ENCODE assay signal across 8 mouse cellular contexts in the genomic region with DNA sequence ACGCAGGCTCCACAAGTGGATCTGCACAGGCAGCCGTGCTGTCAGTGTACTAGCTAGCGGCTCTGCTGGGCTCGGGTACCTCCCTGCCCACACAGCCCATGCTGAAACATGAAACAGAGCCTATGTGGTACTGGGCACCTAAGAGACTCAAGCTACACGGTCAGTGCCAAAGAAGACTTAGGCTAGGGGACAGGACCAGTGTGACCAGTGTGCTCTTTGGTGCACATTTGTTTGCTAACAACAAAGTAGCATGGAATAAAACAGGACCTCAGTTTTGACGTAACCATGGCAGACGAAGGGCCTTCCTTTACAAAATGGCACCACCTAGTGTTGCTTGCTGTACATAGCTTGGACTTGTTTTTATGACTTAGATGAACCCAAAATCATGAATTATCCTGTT. TPM values are rescaled to one million over a fixed set of nuclear protein-coding genes. Genes with fewer than 3 reads are reported as not detected.
DNase-seq lines count a peak whose midpoint lies in the region; ATAC-seq lines count a peak whose summit lies in the region.

No protein-coding gene starts in this region.

- no peaks in the 10 kb centered on the region for H3K27me3 ChIP-seq in heart, embryonic 14.5 days (ENCODE audit: control insufficient read depth, insufficient read depth, low read length)

- H3K36me3 ChIP-seq in heart, embryonic 14.5 days (ENCODE audit: control insufficient read depth, insufficient read depth, low read length), result no peaks in the 10 kb centered on the region

- ATAC-seq in heart, embryonic 14.5 days (ENCODE audit: insufficient number of reproducible peaks, insufficient read depth, low FRiP score, low read depth), result no peak
- peak; percentile 84 for ATAC-seq in megakaryocyte progenitor cell, adult 5-6 weeks (replicated peaks; ENCODE audit: poor library complexity)

- no peak overlapping the region for H3K4me3 ChIP-seq in heart, embryonic 14.5 days (ENCODE audit: control insufficient read depth in 1 of 2, insufficient read depth in 1 of 2, low read depth in 1 of 2, low read length in 2 of 2)

- WGBS in heart, embryonic 14.5 days, result 29% methylated on average over 7 of the region's 7 CpGs

- H3K9ac ChIP-seq in heart, embryonic 14.5 days (ENCODE audit: low read length), result no peak overlapping the region

- peak; percentile 56 for DNase-seq in adrenal gland, postnatal 10 days
- no peak for DNase-seq in adrenal gland, adult 8-10 months
- peak; percentile 39 for DNase-seq in CD4-positive helper T cell, adult 2 months (ENCODE audit: low read depth, low spot score)
- DNase-seq in cerebellum, postnatal 25 days, result peak; percentile 34 to 59
- peak; percentile 40 to 66 for DNase-seq in kidney, postnatal 4 days
- peak; percentile 18 for DNase-seq in thymus, postnatal 25 days

- H3K4me1 ChIP-seq in heart, embryonic 14.5 days (ENCODE audit: control insufficient read depth in 2 of 2, insufficient read depth in 2 of 2, low read length in 2 of 2), result peaks cover 4 to 6% of the 10 kb centered on the region in 2 experiments; a peak in 2 of 4 replicates

- H3K9me3 ChIP-seq in heart, embryonic 14.5 days (ENCODE audit: control insufficient read depth, low read length), result no peaks in the 10 kb centered on the region

- peak overlapping the region; percentile 32; the same call in 1 of the 2 replicates for H3K4me2 ChIP-seq in heart, embryonic 14.5 days (ENCODE audit: low read length)

- no peak overlapping the region for H3K27ac ChIP-seq in heart, embryonic 14.5 days (replicated peaks in 1 of 2; ENCODE audit: control insufficient read depth in 1 of 2, insufficient read depth in 1 of 2, low read depth in 2 of 2, low read length in 2 of 2)

RNA-seq across cellular contexts. Expression of a gene that starts 6.4 kb away (rescaled TPM):
- 1 to 10 TPM; 2.6 to 3.5 TPM for total RNA-seq in adrenal gland, postnatal 10 days (2021)
- total RNA-seq in adrenal gland, adult 8-10 months (2022), result 1 to 10 TPM; 2.1 to 3.3 (median 2.4) TPM
- polyA plus RNA-seq in heart, embryonic 14.5 days (2014; fragmentation: Nextera tagmentation; extraction: Ambion mirVana), result 2.1 and 2.6 TPM in 2 replicates
- total RNA-seq in megakaryocyte progenitor cell, adult 5-6 weeks (2015), result 1.4 and 3.3 TPM in 2 replicates
- 1.2 and 2.5 TPM in 2 replicates for total RNA-seq in megakaryocyte progenitor cell, adult 5-6 weeks (2017)
